Mouse (Mus musculus) intestine, embryonic 14.5 days (tissue): ENCODE measurements at regions not wholly inside any gene's neighbourhood (a gene's known extent, or its start where the extent isn't known, plus 50 kb on each side); places are given as distances from the start of the nearest gene placed in this dataset.

ENCODE experiments used
- ATAC-seq: fragments of 200-750 bp; cut with Nextera tagmentation; replicated peaks from 2 replicates; pipeline ENCODE4 v1.8.0; 2017; ENCODE audit warnings: low read depth, moderate number of reproducible peaks, moderate TSS enrichment, moderate library complexity; ENCODE audit not compliant: low FRiP score, low TSS enrichment
- DNase-seq: peaks from one replicate; pipeline ENCODE4 v3.0.0-alpha.2; 2018; ENCODE audit warnings: low spot score
- H3K27ac ChIP-seq: fragments of 300-500 bp; sonication (generic); 2 replicates; pipeline ENCODE4 v1.5.1; 2014; ENCODE audit warnings: low read depth, mild to moderate bottlenecking, control low read depth
- H3K27me3 ChIP-seq: fragments of 300-500 bp; sonication (generic); replicated peaks from 2 replicates; pipeline ENCODE4 v1.6.1; 2014; ENCODE audit warnings: low read length, control low read depth; ENCODE audit not compliant: control insufficient read depth, insufficient read depth
- H3K36me3 ChIP-seq: fragments of 300-500 bp; sonication (generic); 2 replicates; pipeline ENCODE4 v1.6.1; 2014; ENCODE audit warnings: low read length, control low read depth; ENCODE audit not compliant: control insufficient read depth, insufficient read depth
- H3K4me1 ChIP-seq: fragments of 300-500 bp; sonication (generic); replicated peaks from 2 replicates; pipeline ENCODE4 v1.6.1; 2014; ENCODE audit warnings: low read length, control low read depth, mixed read lengths; ENCODE audit not compliant: control insufficient read depth, insufficient read depth
- H3K4me2 ChIP-seq: fragments of 300-500 bp; sonication (generic); 2 replicates; pipeline ENCODE4 v1.6.1; 2014; ENCODE audit warnings: low read length
- H3K4me3 ChIP-seq: fragments of 300-500 bp; sonication (generic); 2 replicates; pipeline ENCODE4 v1.5.1; 2014; ENCODE audit warnings: low read depth, low read length, control low read depth, mixed read lengths
- H3K9ac ChIP-seq: fragments of 300-500 bp; sonication (generic); 2 replicates; pipeline ENCODE4 v1.6.1; 2014; ENCODE audit warnings: mild to moderate bottlenecking, low read length
- H3K9me3 ChIP-seq: fragments of 300-500 bp; sonication (generic); 2 replicates; pipeline ENCODE4 v1.6.1; 2016; ENCODE audit warnings: low read length, control low read depth; ENCODE audit not compliant: control insufficient read depth
- WGBS: fragments of 180-500 bp; shearing (Covaris S2); extraction: QIAGEN DNeasy Blood & Tissue Kit; methylation state at CpG from one replicate; pipeline ENCODE4 v1.1.7; 2014; 5-methylcytosine and 5-hydroxymethylcytosine counted together

DNA sequence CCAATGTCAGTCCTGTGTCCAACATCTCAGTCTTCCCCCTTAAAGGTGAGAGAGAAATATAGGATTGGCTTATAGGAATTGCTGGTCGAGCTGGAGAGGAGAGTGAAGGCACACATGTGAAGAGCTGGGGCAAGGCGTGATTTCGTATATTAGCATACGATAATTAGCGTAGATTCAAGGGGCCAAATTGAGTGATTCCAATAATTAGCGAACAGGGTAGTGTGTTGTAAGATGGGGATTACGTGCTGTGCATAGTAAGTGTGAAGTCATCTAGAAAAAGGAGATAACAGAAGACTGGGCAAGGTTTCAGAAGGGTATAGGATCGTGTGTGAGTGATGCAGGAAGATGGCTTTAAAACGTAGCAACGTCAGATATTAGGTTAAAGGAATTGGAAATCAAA lies 147.6 kb upstream of the Auts2 start:
- 89% methylated on average over 10 of the region's 10 CpGs for WGBS
- no peaks in the 10 kb centered on the region for H3K27me3 ChIP-seq

DNA sequence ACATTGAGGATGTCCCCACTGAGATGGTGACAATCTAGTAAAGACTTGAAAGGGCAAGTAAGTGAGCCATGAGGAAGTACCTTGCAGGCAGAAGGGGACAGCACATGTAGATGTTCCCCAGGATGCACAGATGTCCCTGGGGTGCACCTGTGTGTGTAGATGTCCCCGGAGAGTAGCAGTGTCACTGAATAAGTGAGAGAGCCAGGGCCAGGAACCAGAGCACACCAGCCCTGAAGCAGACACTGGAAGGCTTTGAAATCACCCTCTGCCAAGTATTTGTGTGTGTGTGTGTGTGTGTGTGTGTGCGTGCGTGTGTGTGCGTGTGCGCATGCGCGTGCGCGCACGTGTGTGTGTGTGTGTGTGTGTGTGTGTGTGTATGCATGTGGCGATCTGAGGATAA lies 132.1 kb upstream of the Auts2 start:
- H3K9ac ChIP-seq = no peak overlapping the region
- H3K27me3 ChIP-seq = no peaks in the 10 kb centered on the region
- no peaks in the 10 kb centered on the region for H3K36me3 ChIP-seq
- DNase-seq (no peak), ATAC-seq (no peak)
- no peak overlapping the region for H3K4me3 ChIP-seq
- 98% methylated on average over 11 of the region's 11 CpGs for WGBS
- H3K4me1 ChIP-seq = no peaks in the 10 kb centered on the region
- H3K9me3 ChIP-seq = no peaks in the 10 kb centered on the region
- no peak overlapping the region for H3K4me2 ChIP-seq
- no peak overlapping the region for H3K27ac ChIP-seq

More for the DNA sequence above, 147.6 kb upstream of the Auts2 start:
- Histone ChIP-seq H3K4me2 (no peak overlapping the region), H3K9ac (no peak overlapping the region), H3K36me3 (no peaks in the 10 kb centered on the region), H3K27ac (no peak overlapping the region), H3K9me3 (0 out of 2 replicates have a peak, but pooled peaks cover 6% of the 10 kb centered on the region), H3K4me3 (no peak overlapping the region), H3K4me1 (no peaks in the 10 kb centered on the region)
- DNase-seq (no peak), ATAC-seq (no peak)

DNA sequence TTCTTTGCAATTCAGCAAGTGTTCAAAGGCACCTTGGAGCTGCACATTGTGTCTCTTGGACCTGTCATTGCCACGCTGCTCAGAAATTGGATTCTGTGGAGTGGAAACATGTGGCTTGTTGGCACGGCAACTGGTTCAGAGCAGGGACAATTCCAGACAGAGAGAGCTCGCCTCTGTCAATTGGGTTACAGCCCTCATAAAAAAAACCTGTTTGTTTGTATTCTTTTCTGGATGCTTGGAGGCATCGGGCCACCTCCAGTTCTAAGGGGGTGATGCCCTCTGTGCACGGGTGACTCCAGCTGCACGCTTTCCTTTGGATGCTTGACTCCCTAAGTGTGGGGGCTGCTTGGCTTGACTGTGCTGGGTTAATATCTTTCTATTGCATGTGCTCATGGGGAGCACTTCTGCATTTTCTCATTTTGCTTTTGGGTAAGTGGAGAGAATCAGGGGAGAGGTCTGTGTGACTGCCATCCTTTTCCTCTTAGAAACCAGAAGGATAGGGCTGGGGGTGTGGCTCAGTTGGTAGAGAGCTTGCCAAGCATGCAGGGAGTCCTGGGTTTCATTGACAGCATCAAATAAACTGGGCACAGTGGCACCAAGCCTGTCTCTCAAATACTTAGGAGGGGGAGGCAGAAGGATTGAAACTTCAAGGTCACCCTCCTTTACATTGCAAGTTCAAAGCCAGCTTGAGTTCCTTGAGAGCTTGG lies 130.6 kb upstream of the Auts2 start:
- ATAC-seq (no peak), DNase-seq (no peak)
- Histone ChIP-seq H3K4me1 (no peaks in the 10 kb centered on the region), H3K9ac (no peak overlapping the region), H3K4me3 (no peak overlapping the region), H3K4me2 (no peak overlapping the region), H3K36me3 (no peaks in the 10 kb centered on the region), H3K9me3 (no peaks in the 10 kb centered on the region), H3K27ac (no peak overlapping the region), H3K27me3 (no peaks in the 10 kb centered on the region)
- WGBS = 42% methylated on average over 6 of the region's 6 CpGs

DNA sequence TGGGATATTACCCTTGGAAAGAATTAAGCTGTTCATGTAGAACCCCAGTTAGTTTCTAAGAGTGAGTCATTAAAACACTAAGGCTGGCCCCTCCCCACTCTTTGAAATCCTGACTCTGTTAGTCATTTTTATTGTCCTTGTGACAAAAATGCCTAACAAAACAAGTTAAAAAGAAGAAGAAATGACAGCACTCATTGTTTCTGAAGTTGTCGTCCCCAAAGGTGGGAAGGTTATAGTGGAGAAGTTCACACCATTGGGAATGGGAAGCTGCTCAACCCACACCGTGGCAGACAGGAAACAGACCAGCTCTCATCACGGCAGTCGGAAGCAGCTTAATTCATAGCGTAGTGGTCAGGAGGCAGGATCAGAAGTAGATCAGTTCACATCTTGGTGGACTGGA lies 128.4 kb upstream of the Auts2 start:
- Histone ChIP-seq H3K27me3 (no peaks in the 10 kb centered on the region), H3K27ac (no peak overlapping the region), H3K4me1 (no peaks in the 10 kb centered on the region), H3K9me3 (no peaks in the 10 kb centered on the region), H3K9ac (no peak overlapping the region), H3K4me2 (no peak overlapping the region), H3K36me3 (no peaks in the 10 kb centered on the region), H3K4me3 (no peak overlapping the region)
- no peak for DNase-seq
- no peak for ATAC-seq
- 41% methylated on average over 5 of the region's 5 CpGs for WGBS

DNA sequence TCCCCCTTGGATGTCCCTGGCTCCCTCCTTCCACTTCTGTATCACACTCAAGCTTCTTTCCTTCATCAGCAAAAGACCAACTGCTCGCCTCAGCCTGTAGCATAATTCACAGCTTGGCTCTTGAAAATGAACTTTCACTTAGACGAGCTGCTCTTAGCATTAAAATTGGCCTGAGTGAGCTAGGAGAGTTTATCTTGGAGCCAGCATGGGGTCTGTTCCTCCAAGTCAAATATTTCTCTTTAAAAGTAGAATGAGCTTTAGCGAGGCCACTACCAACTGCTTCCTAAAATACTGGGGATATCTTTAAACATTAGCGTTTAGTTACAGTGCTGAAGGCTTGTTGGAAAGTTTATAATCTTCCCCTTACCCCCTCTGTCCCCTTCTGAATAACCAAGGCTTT lies 124.2 kb upstream of the Auts2 start:
- no peaks in the 10 kb centered on the region for H3K4me1 ChIP-seq
- no peaks in the 10 kb centered on the region for H3K36me3 ChIP-seq
- no peak overlapping the region for H3K9ac ChIP-seq
- WGBS = 45% methylated on average over 4 of the region's 4 CpGs
- DNase-seq (no peak), ATAC-seq (no peak)
- H3K27me3 ChIP-seq = no peaks in the 10 kb centered on the region
- H3K4me3 ChIP-seq = no peak overlapping the region
- H3K9me3 ChIP-seq = no peaks in the 10 kb centered on the region
- H3K4me2 ChIP-seq = no peak overlapping the region
- H3K27ac ChIP-seq = no peak overlapping the region

DNA sequence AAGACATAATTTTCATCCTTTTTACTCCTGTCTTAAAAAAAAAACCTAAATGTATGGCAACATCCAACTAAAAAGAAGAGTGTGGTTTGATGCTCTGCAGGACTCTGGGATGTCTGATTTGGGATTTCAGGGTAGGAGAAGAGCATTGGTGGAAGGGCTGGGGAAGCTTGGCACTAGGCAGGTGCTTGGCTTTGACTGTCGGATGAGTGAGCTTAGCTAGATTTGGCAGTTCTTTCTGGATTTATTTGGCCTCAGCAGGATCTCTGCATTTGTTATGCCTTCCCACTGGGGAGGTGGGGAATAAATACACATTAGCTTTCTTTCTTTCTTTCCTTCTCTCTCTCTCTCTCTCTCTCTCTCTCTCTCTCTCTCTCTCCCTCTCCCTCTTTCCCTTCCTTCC lies 118.1 kb upstream of the Auts2 start:
- H3K4me3 ChIP-seq = no peak overlapping the region
- 53% methylated on average over 1 of the region's 1 CpGs for WGBS
- no peak for DNase-seq

DNA sequence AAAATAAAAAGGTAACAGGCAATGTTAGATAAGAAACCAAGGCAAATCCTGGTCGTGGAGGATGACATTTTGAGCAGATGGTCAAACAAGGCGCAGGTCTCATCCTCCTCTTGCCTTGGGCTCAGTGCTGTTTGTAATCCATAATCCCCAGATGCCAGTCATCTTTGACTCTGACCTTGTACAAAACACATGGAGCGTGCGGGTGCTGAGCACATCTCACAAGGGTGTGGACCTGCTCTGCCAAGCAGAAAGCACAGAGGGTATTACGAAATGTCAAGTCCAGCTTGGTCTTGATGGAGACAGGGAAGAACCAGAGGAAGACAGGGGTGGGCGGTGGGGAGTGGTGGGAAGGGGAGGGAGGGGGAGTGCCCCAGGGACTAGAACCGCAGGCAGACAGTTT lies 116.9 kb upstream of the Auts2 start:
- Histone ChIP-seq H3K4me2 (no peak overlapping the region), H3K4me1 (no peaks in the 10 kb centered on the region), H3K27ac (no peak overlapping the region), H3K27me3 (no peaks in the 10 kb centered on the region), H3K9ac (no peak overlapping the region), H3K36me3 (no peaks in the 10 kb centered on the region), H3K9me3 (peaks cover 8% of the 10 kb centered on the region; the same call in 1 of the 2 replicates), H3K4me3 (no peak overlapping the region)
- ATAC-seq (no peak), DNase-seq (no peak)
- 76% methylated on average over 7 of the region's 7 CpGs for WGBS

More for the DNA sequence above, 118.1 kb upstream of the Auts2 start:
- H3K9ac ChIP-seq = no peak overlapping the region
- ATAC-seq = no peak
- H3K27me3 ChIP-seq = no peaks in the 10 kb centered on the region
- H3K4me1 ChIP-seq = no peaks in the 10 kb centered on the region
- H3K9me3 ChIP-seq = peaks cover 8% of the 10 kb centered on the region; the same call in 1 of the 2 replicates
- H3K36me3 ChIP-seq = no peaks in the 10 kb centered on the region
- no peak overlapping the region for H3K27ac ChIP-seq
- no peak overlapping the region for H3K4me2 ChIP-seq

DNA sequence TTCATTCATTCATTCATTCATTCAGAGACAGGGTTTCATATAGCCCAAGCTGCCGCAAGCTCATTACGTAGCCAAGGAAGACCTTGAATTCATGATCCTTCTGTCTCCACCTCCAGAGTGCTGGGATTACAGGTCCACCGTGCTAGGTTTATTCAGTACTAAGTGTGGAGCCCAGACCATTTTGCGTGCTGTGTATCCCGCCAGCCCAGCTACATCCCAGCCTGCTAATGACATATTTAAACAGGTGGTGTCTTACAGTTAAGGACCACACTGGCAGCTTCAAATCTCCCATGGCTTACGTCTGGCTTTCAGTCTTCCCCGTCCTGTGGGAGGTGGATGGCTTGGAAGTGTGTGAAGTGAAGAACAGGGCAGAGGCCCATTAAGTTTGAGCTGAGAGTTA lies 111.2 kb upstream of the Auts2 start:
- Histone ChIP-seq H3K4me3 (no peak overlapping the region), H3K9ac (no peak overlapping the region), H3K27ac (no peak overlapping the region), H3K4me1 (peaks cover 9% of the 10 kb centered on the region; the same call in 1 of the 2 replicates), H3K4me2 (no peak overlapping the region), H3K9me3 (peaks cover 8% of the 10 kb centered on the region; the same call in 1 of the 2 replicates), H3K36me3 (no peaks in the 10 kb centered on the region), H3K27me3 (no peaks in the 10 kb centered on the region)
- 77% methylated on average over 7 of the region's 7 CpGs for WGBS
- DNase-seq (no peak), ATAC-seq (no peak)

DNA sequence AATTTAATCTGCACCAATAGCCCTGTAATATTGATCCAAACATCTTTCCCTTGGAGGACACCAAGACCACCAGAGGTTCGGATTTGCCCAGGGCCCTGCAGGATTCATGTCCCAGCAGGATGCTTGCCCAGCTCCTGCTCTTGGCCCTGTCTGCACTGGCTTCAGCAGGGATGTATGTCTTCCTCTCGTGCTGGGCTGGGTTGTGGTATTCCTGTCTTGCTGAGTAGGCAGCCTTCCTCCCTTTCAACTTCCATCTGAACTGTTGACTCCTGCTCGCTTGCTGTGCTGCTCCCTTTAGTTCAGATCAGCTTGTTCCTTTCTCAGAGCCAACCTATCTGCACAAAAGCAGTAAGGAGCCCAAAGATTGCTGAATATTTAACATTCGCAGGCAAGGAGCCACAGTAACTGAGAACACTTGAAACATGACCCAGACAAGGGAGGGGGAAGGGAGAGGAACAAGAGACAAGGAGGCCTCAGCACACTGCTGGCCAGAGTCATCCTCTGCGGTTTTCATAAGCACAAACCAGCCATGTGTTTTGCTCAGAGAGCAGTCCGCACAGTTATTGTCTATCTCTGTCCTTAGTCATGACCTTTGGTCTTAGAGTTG lies 110.7 kb upstream of the Auts2 start:
- ATAC-seq (no peak), DNase-seq (no peak)
- Histone ChIP-seq H3K9ac (no peak overlapping the region), H3K27me3 (no peaks in the 10 kb centered on the region), H3K4me1 (peaks cover 9% of the 10 kb centered on the region; the same call in 1 of the 2 replicates), H3K4me3 (no peak overlapping the region), H3K27ac (no peak overlapping the region), H3K4me2 (no peak overlapping the region), H3K36me3 (no peaks in the 10 kb centered on the region), H3K9me3 (peaks cover 8% of the 10 kb centered on the region; the same call in 1 of the 2 replicates)
- 27% methylated on average over 6 of the region's 6 CpGs for WGBS
